Mouse (Mus musculus) neural tube, embryonic 12.5 days (tissue): ENCODE data around the gene Fam111a. TPM values are rescaled to one million over a fixed set of nuclear protein-coding genes. Genes with fewer than 3 reads are reported as not detected.

ENCODE experiments used
- polyA plus RNA-seq: library from polyadenylated mRNA; unstranded; fragments of >200 nt; fragmentation: Nextera tagmentation; extraction: Ambion mirVana; gene quantifications from 2 replicates; pipeline ENCODE4 v1.2.1, GENCODE M21; 2016

Gene Fam111a
- polyA plus RNA-seq, 1 experiment from 2014 or later, result 15.7 TPM

Other genes with a start within 250 kb of the Fam111a start
- not detected in 2 replicates for gene Olfr1436, start 246.6 kb upstream of the Fam111a start, polyA plus RNA-seq
- gene Olfr1437, start 220.6 kb upstream of the Fam111a start, polyA plus RNA-seq, result not detected in 2 replicates
- not detected in 2 replicates for gene Olfr1438-ps1, start 209.8 kb upstream of the Fam111a start, polyA plus RNA-seq
- not detected in 2 replicates for gene Olfr1440, start 158.5 kb upstream of the Fam111a start, polyA plus RNA-seq
- not detected in 2 replicates for gene Olfr1441, start 128.3 kb upstream of the Fam111a start, polyA plus RNA-seq
- gene Pfpl, start 117.8 kb upstream of the Fam111a start, polyA plus RNA-seq, result not detected in 2 replicates
- 0.76 and 1.1 TPM in 2 replicates for gene Mpeg1, start 85.0 kb upstream of the Fam111a start, polyA plus RNA-seq
- gene Dtx4, start 44.3 kb upstream of the Fam111a start, polyA plus RNA-seq, result 58.4 and 63.3 TPM in 2 replicates
- not detected in 2 replicates for gene Gm4952, start 54.2 kb downstream of the Fam111a start, polyA plus RNA-seq
- not detected in 2 replicates for gene Glyat, start 87.6 kb downstream of the Fam111a start, polyA plus RNA-seq
- not detected in 2 replicates for gene Olfr1442, start 124.7 kb downstream of the Fam111a start, polyA plus RNA-seq
- gene Olfr1443, start 132.4 kb downstream of the Fam111a start, polyA plus RNA-seq, result not detected in 2 replicates
- gene Keg1, start 150.0 kb downstream of the Fam111a start, polyA plus RNA-seq, result not detected in 2 replicates
- gene Cntf, start 219.9 kb downstream of the Fam111a start, polyA plus RNA-seq, result 1.5 and 1.6 TPM in 2 replicates